Mouse (Mus musculus) midbrain, embryonic 16.5 days (tissue): ENCODE measurements around the gene Crb3. TPM values are rescaled to one million over a fixed set of nuclear protein-coding genes. Genes with fewer than 3 reads are reported as not detected.

Experiments
- ATAC-seq: fragments of 200-750 bp; cut with Nextera tagmentation; 2 replicates; pipeline ENCODE4 v1.8.0; 2017; ENCODE audit warnings: moderate TSS enrichment
- H3K27ac ChIP-seq: fragments of 300-500 bp; sonication (generic); 2 replicates; pipeline ENCODE4 v1.5.1; 2014; ENCODE audit warnings: mild to moderate bottlenecking, low read length, mixed read lengths
- H3K27me3 ChIP-seq: fragments of 300-500 bp; sonication (generic); 2 replicates; pipeline ENCODE4 v1.6.1; 2014; ENCODE audit warnings: low read depth, low read length, mixed read lengths; ENCODE audit not compliant: control insufficient read depth, insufficient read depth
- H3K36me3 ChIP-seq: fragments of 300-500 bp; sonication (generic); 2 replicates; pipeline ENCODE4 v1.6.1; 2014; ENCODE audit warnings: mild to moderate bottlenecking, low read length, moderate library complexity, mixed read lengths; ENCODE audit not compliant: control insufficient read depth, insufficient read depth
- H3K4me1 ChIP-seq: fragments of 300-500 bp; sonication (generic); 2 replicates; pipeline ENCODE4 v1.6.1; 2014; ENCODE audit warnings: mild to moderate bottlenecking, low read length, mixed read lengths; ENCODE audit not compliant: control insufficient read depth, insufficient read depth
- H3K4me2 ChIP-seq: fragments of 300-500 bp; sonication (generic); 2 replicates; pipeline ENCODE4 v1.6.1; 2014; ENCODE audit warnings: mild to moderate bottlenecking, low read length, mixed read lengths
- H3K4me3 ChIP-seq: fragments of 300-500 bp; sonication (generic); 2 replicates; pipeline ENCODE4 v1.5.1; 2014; ENCODE audit warnings: low read depth, mild to moderate bottlenecking, low read length, moderate library complexity, mixed read lengths
- H3K9ac ChIP-seq: fragments of 300-500 bp; sonication (generic); 2 replicates; pipeline ENCODE4 v1.6.1; 2014; ENCODE audit warnings: low read depth, low read length, mixed read lengths
- H3K9me3 ChIP-seq: fragments of 300-500 bp; sonication (generic); replicated peaks from 2 replicates; pipeline ENCODE4 v1.6.1; 2014; ENCODE audit warnings: mild to moderate bottlenecking, low read length, mixed read lengths; ENCODE audit not compliant: control insufficient read depth, poor library complexity, severe bottlenecking
- WGBS: fragments of 180-500 bp; shearing (Covaris S2); extraction: QIAGEN DNeasy Blood & Tissue Kit; methylation state at CpG from one replicate; pipeline ENCODE4 v1.1.7; 2014; 5-methylcytosine and 5-hydroxymethylcytosine counted together
- polyA plus RNA-seq: library from polyadenylated mRNA; unstranded; fragments of >200 nt; fragmentation: Nextera tagmentation; extraction: Ambion mirVana; gene quantifications from 2 replicates; pipeline ENCODE4 v1.2.1, GENCODE M21; 2015

Gene Crb3
- polyA plus RNA-seq, 1 experiment from 2014 or later, result 3.3 TPM

DNA sequence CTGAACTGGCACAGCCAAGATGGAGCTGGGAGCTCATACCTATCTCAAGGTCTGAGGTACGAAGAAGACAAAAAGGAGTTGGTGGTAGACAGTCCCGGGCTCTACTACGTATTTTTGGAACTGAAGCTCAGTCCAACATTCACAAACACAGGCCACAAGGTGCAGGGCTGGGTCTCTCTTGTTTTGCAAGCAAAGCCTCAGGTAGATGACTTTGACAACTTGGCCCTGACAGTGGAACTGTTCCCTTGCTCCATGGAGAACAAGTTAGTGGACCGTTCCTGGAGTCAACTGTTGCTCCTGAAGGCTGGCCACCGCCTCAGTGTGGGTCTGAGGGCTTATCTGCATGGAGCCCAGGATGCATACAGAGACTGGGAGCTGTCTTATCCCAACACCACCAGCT lies 48.2 kb downstream of the Crb3 start:
- no peaks in the 10 kb centered on the region for H3K36me3 ChIP-seq
- no peaks in the 10 kb centered on the region for H3K9me3 ChIP-seq
- ATAC-seq, result no peak
- no peak overlapping the region for H3K4me2 ChIP-seq
- H3K27ac ChIP-seq, result no peak overlapping the region
- no peaks in the 10 kb centered on the region for H3K27me3 ChIP-seq
- WGBS, result 87% methylated on average over 5 of the region's 5 CpGs
- no peak overlapping the region for H3K9ac ChIP-seq
- H3K4me1 ChIP-seq, result peaks cover 3% of the 10 kb centered on the region; the same call in 1 of the 2 replicates
- no peak overlapping the region for H3K4me3 ChIP-seq

DNA sequence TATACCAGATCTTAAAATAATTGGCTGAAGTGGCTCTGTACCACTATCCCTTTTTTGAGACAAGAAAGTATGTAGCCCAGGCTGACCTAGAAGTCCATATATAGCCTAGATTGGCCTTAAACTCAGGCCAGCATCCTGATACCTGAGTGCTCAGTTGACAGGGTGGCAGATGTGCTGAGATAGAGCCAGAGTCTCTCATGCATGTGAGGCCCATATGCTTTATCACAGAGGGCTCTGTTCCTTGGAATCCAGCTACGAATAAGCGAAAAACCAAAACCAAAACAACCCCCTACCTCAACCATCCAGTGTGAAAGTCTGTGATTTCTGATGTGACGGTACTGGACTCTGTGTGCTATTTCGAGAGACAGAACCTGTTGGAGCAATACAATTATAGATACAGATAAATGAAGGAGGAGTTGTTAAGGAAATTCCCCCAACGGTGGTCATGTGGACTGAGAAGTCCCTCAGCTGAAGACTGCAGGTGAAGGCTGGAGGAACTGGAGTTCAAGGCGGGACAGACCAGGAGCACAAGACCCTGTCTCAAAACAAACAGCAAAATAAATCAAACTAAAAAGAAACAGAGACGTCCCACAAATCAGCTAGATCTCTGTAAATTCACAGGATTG lies 49.2 kb downstream of the Crb3 start:
- no peak for ATAC-seq
- no peaks in the 10 kb centered on the region for H3K36me3 ChIP-seq
- no peak overlapping the region for H3K4me3 ChIP-seq
- H3K4me2 ChIP-seq, result no peak overlapping the region
- peaks cover 3% of the 10 kb centered on the region; the same call in 1 of the 2 replicates for H3K4me1 ChIP-seq
- H3K27me3 ChIP-seq, result no peaks in the 10 kb centered on the region
- H3K27ac ChIP-seq, result no peak overlapping the region
- no peaks in the 10 kb centered on the region for H3K9me3 ChIP-seq
- H3K9ac ChIP-seq, result no peak overlapping the region
- 93% methylated on average over 7 of the region's 7 CpGs for WGBS

DNA sequence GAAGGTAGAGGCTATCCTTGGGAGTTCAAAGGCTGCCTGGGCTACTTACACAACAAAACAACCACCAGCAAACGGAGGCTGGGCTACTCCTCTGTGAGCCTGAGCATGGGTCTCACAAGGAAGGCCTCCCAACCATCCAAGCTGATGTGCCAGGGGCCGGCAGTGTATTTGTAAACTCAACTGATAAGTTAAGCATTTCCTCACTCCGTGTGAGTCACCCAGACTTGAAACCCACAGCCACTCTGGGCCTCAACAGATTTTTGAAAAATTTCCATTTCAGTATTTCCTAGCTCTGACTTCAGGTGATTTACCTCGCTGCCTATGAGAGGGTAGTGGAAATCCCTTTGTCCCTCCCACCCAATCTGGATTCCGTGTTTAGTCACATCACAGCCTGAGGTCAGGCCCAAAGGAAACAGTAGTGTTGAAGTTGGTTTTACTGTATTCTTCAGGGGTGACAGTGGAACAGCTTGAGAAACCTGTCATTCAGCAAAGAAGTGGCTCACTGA lies 49.8 kb downstream of the Crb3 start:
- Histone ChIP-seq H3K9ac (no peak overlapping the region), H3K27ac (no peak overlapping the region), H3K36me3 (no peaks in the 10 kb centered on the region), H3K4me1 (peaks cover 3% of the 10 kb centered on the region; the same call in 1 of the 2 replicates), H3K9me3 (no peaks in the 10 kb centered on the region), H3K27me3 (no peaks in the 10 kb centered on the region), H3K4me3 (no peak overlapping the region), H3K4me2 (no peak overlapping the region)
- 56% methylated on average over 5 of the region's 5 CpGs for WGBS
- ATAC-seq, result no peak

DNA sequence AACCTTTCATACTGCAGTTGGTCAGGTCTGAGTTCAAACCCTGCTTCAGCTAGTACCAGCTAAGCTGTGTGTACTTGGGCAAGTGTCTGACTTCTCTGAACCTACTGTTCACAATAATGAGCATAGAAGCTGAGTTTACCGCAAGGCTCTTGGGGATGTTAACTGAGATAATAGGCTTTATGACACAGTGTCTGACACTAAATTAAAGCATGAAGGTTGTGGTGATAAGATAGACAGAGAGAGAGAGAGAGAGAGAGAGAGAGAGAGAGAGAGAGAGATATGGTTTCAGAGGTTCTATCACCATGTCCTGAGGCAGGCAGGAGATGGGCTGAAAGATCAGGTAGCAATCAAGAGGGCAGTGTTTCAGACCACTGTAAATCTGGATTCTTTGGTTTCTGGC lies 51.1 kb downstream of the Crb3 start:
- H3K27me3 ChIP-seq, result no peaks in the 10 kb centered on the region
- no peak overlapping the region for H3K9ac ChIP-seq
- no peak overlapping the region for H3K4me2 ChIP-seq
- no peaks in the 10 kb centered on the region for H3K9me3 ChIP-seq
- ATAC-seq, result no peak
- no peak overlapping the region for H3K4me3 ChIP-seq
- H3K36me3 ChIP-seq, result no peaks in the 10 kb centered on the region
- H3K4me1 ChIP-seq, result no peaks in the 10 kb centered on the region; the same call in 1 of the 2 replicates
- no peak overlapping the region for H3K27ac ChIP-seq
- WGBS, result 83% methylated on average over 1 of the region's 1 CpGs

DNA sequence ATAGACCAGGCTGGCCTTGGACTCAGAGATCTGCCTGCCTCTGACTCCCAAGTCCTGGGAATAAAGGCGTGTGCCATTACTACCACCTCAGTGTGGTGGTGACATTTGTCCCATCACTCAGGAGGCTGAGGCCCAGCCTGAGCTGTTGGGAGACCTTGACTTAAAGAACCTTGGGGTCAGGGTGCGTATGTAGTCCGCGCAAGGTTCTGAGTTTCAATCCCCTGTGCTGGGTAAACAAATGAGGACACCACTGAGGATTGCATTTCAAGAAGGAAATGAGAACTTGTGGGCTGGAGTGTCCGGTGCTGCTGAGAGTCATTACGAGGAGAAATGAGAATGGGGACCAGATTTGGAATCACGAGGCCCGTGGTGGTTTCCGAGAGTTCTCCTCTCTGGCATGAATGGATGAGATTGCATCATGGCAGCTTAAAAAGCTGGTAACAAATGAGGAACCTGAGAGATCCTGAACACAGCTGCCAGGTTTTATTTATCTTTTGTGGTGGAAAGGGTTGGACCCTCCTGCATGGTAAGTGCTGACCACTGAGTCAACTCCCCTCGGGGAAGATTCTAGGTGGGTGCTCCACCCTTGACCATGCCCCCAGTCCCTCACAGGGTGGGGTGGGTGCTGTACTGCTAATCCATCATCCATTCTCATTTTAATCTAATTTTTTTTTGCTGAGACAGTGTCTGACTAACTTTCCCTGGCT lies 54.0 kb downstream of the Crb3 start:
- no peak for ATAC-seq
- Histone ChIP-seq H3K4me1 (no peaks in the 10 kb centered on the region), H3K4me2 (no peak overlapping the region), H3K27ac (no peak overlapping the region), H3K27me3 (no peaks in the 10 kb centered on the region), H3K4me3 (no peak overlapping the region), H3K36me3 (no peaks in the 10 kb centered on the region), H3K9me3 (no peaks in the 10 kb centered on the region), H3K9ac (no peak overlapping the region)
- 91% methylated on average over 10 of the region's 10 CpGs for WGBS

Other genes starting within 250 kb of the Crb3 start
- 3.9 and 4.8 TPM in 2 replicates for gene Rfx2, start 228.1 kb upstream of the Crb3 start, polyA plus RNA-seq
- gene Acsbg2, start 184.7 kb upstream of the Crb3 start, polyA plus RNA-seq, result not detected in 2 replicates
- gene 1700061G19Rik, start 183.6 kb upstream of the Crb3 start, polyA plus RNA-seq, result 0.57 and 0.63 TPM in 2 replicates
- gene Mllt1, start 123.7 kb upstream of the Crb3 start, polyA plus RNA-seq, result 91.4 and 95.3 TPM in 2 replicates
- gene Acer1, start 77.0 kb upstream of the Crb3 start, polyA plus RNA-seq, result not detected in 2 replicates
- 164 and 171 TPM in 2 replicates for gene Clpp, start 68.8 kb upstream of the Crb3 start, polyA plus RNA-seq
- gene Alkbh7, start 61.8 kb upstream of the Crb3 start, polyA plus RNA-seq, result 54.3 and 60.7 TPM in 2 replicates
- 0.74 and 1.0 TPM in 2 replicates for gene Pspn, start 59.1 kb upstream of the Crb3 start, polyA plus RNA-seq
- 71.7 and 74.6 TPM in 2 replicates for gene Gtf2f1, start 47.8 kb upstream of the Crb3 start, polyA plus RNA-seq
- gene Gm17949, start 47.6 kb upstream of the Crb3 start, polyA plus RNA-seq, result 0.41 and 0.88 TPM in 2 replicates
- 23.9 and 25.4 TPM in 2 replicates for gene Khsrp, start 27.6 kb upstream of the Crb3 start, polyA plus RNA-seq
- not detected in 2 replicates for gene Slc25a41, start 17.5 kb upstream of the Crb3 start, polyA plus RNA-seq
- gene Slc25a23, start 758 bp downstream of the Crb3 start, polyA plus RNA-seq, result 36.0 and 42.8 TPM in 2 replicates
- gene Dennd1c, start 19.4 kb downstream of the Crb3 start, polyA plus RNA-seq, result 4.2 and 5.0 TPM in 2 replicates
- 383 and 394 TPM in 2 replicates for gene Tubb4a, start 28.7 kb downstream of the Crb3 start, polyA plus RNA-seq
- gene Tnfsf9, start 46.2 kb downstream of the Crb3 start, polyA plus RNA-seq, result 8.8 and 9.7 TPM in 2 replicates
- gene Cd70, start 90.7 kb downstream of the Crb3 start, polyA plus RNA-seq, result 1.5 and 2.2 TPM in 2 replicates
- not detected in 2 replicates for gene Tnfsf14, start 135.1 kb downstream of the Crb3 start, polyA plus RNA-seq
- 1.6 and 2.8 TPM in 2 replicates for gene C3, start 169.0 kb downstream of the Crb3 start, polyA plus RNA-seq
- 18.7 and 21.1 TPM in 2 replicates for gene Gpr108, start 189.3 kb downstream of the Crb3 start, polyA plus RNA-seq
- 9.2 and 9.4 TPM in 2 replicates for gene Trip10, start 190.3 kb downstream of the Crb3 start, polyA plus RNA-seq
- gene Vav1, start 220.0 kb downstream of the Crb3 start, polyA plus RNA-seq, result 1.2 and 1.3 TPM in 2 replicates